Mouse (Mus musculus): Measurements from ENCODE around the gene Zmynd15.

The Zmynd15 gene

DNA sequence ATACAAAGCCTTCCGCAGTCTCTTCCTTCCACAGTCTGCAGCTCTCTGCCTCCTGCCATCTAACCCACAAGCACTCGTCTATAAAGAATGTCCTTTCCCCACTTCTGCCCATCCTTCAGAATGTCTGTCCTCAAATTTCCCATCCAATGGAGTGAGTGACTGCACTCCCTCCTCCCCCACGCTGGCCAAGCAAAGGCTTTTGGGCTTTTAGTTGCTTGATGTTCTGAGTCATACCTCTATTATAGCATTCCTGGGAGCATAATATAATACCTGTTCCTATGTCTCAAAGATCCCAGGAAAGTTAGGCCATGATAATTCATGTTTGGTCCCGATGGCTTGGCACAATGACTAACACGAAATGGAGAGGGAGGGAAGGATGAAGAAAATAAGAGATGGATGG lies 27.7 kb upstream of the Zmynd15 start:
- peaks cover 12% of the 10 kb centered on the region for H3K36me3 ChIP-seq (ENCODE audit: insufficient read depth, low read length)
- TF ChIP-seq NANOG (IDR thresholded peaks at IDR 0.05; ENCODE audit: borderline replicate concordance, low read length) = no peak
- TF ChIP-seq POU5F1 (IDR thresholded peaks at IDR 0.05; ENCODE audit: borderline replicate concordance, low read length) = no peak
- TF ChIP-seq CTCF (conservative IDR thresholded peaks at IDR 0.05; ENCODE audit: low read length) = no peak
- no peaks in the 10 kb centered on the region for H3K9me3 ChIP-seq (ENCODE audit: low read length)
- H3K4me1 ChIP-seq (replicated peaks; ENCODE audit: low read depth, low read length) = peaks cover 45% of the 10 kb centered on the region
- peak overlapping the region; percentile 95 for H3K4me3 ChIP-seq (replicated peaks; ENCODE audit: low read length)
- H3K27me3 ChIP-seq (ENCODE audit: insufficient read depth, low read length) = peaks cover 9% of the 10 kb centered on the region

GRCm38 (mm10) chr11:70432048-70432894 lies 27.0 kb upstream of the Zmynd15 start, which contains the start of gene Arrb2:
Gene Arrb2, plus strand, starts transcription at chr11:70432635.
- Histone ChIP-seq H3K4me1 (replicated peaks; ENCODE audit: low read depth, low read length) (peaks cover 45% of the 10 kb centered on the region), H3K9me3 (ENCODE audit: low read length) (no peaks in the 10 kb centered on the region), H3K27me3 (ENCODE audit: insufficient read depth, low read length) (peaks cover 9% of the 10 kb centered on the region), H3K36me3 (ENCODE audit: insufficient read depth, low read length) (peaks cover 19% of the 10 kb centered on the region), H3K4me3 (replicated peaks; ENCODE audit: low read length) (peak within 1 kb of the TSS; percentile 95)
- TF ChIP-seq CTCF (conservative IDR thresholded peaks at IDR 0.05; ENCODE audit: low read length) = 0 out of 2 replicates have a peak, but pooled peaks have one; percentile 3
- TF ChIP-seq POU5F1 (IDR thresholded peaks at IDR 0.05; ENCODE audit: borderline replicate concordance, low read length) = no peak
- TF ChIP-seq NANOG (IDR thresholded peaks at IDR 0.05; ENCODE audit: borderline replicate concordance, low read length) = no peak

GRCm38 (mm10) chr11:70432895-70433568 lies 26.2 kb upstream of the Zmynd15 start:
- peaks cover 9% of the 10 kb centered on the region for H3K27me3 ChIP-seq (ENCODE audit: insufficient read depth, low read length)
- H3K9me3 ChIP-seq (ENCODE audit: low read length) = no peaks in the 10 kb centered on the region
- peaks cover 26% of the 10 kb centered on the region for H3K36me3 ChIP-seq (ENCODE audit: insufficient read depth, low read length)
- H3K4me3 ChIP-seq (replicated peaks; ENCODE audit: low read length) = peak overlapping the region; percentile 95
- TF ChIP-seq POU5F1 (IDR thresholded peaks at IDR 0.05; ENCODE audit: borderline replicate concordance, low read length) = no peak
- no peak for TF ChIP-seq CTCF (conservative IDR thresholded peaks at IDR 0.05; ENCODE audit: low read length)
- no peak for TF ChIP-seq NANOG (IDR thresholded peaks at IDR 0.05; ENCODE audit: borderline replicate concordance, low read length)
- peaks cover 48% of the 10 kb centered on the region for H3K4me1 ChIP-seq (replicated peaks; ENCODE audit: low read depth, low read length)

DNA sequence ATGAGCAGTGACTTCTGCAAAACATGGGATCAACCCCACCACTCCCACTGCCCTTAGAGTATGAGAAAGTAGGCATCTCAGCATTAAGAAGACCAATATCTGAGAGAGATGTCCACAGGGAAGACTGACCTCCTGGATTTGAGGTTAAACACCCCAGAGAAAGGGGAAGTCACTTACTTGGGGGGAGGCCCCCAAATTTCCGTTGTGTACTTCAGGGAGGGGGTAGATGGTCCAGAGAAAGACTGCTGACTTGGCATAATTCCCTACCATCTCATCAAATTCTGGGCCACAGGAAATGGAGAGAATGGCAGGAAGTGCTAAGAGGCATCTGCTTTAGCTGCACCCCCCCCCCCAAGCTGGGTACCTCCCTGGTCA lies 25.7 kb upstream of the Zmynd15 start:
- Histone ChIP-seq H3K9me3 (ENCODE audit: low read length) (no peaks in the 10 kb centered on the region), H3K27me3 (ENCODE audit: insufficient read depth, low read length) (peaks cover 9% of the 10 kb centered on the region), H3K4me1 (replicated peaks; ENCODE audit: low read depth, low read length) (peaks cover 51% of the 10 kb centered on the region), H3K36me3 (ENCODE audit: insufficient read depth, low read length) (peaks cover 31% of the 10 kb centered on the region), H3K4me3 (replicated peaks; ENCODE audit: low read length) (peak overlapping the region; percentile 95)
- TF ChIP-seq NANOG (IDR thresholded peaks at IDR 0.05; ENCODE audit: borderline replicate concordance, low read length) (no peak), CTCF (conservative IDR thresholded peaks at IDR 0.05; ENCODE audit: low read length) (no peak), POU5F1 (IDR thresholded peaks at IDR 0.05; ENCODE audit: borderline replicate concordance, low read length) (no peak)

GRCm38 (mm10) chr11:70433951-70434350 lies 25.3 kb upstream of the Zmynd15 start:
- Histone ChIP-seq H3K36me3 (ENCODE audit: insufficient read depth, low read length) (peaks cover 35% of the 10 kb centered on the region), H3K27me3 (ENCODE audit: insufficient read depth, low read length) (peaks cover 9% of the 10 kb centered on the region), H3K4me1 (replicated peaks; ENCODE audit: low read depth, low read length) (peaks cover 52% of the 10 kb centered on the region), H3K4me3 (replicated peaks; ENCODE audit: low read length) (peak overlapping the region; percentile 95; the same call in 1 of the 2 replicates), H3K9me3 (ENCODE audit: low read length) (no peaks in the 10 kb centered on the region)
- TF ChIP-seq CTCF (conservative IDR thresholded peaks at IDR 0.05; ENCODE audit: low read length) (no peak), POU5F1 (IDR thresholded peaks at IDR 0.05; ENCODE audit: borderline replicate concordance, low read length) (no peak), NANOG (IDR thresholded peaks at IDR 0.05; ENCODE audit: borderline replicate concordance, low read length) (no peak)

- no peak for TF ChIP-seq NANOG (IDR thresholded peaks at IDR 0.05; ENCODE audit: borderline replicate concordance, low read length)
- no peak for TF ChIP-seq CTCF (conservative IDR thresholded peaks at IDR 0.05; ENCODE audit: low read length)
- TF ChIP-seq POU5F1 (IDR thresholded peaks at IDR 0.05; ENCODE audit: borderline replicate concordance, low read length) = no peak
- Histone ChIP-seq H3K36me3 (ENCODE audit: insufficient read depth, low read length) (peaks cover 50% of the 10 kb centered on the region), H3K9me3 (ENCODE audit: low read length) (no peaks in the 10 kb centered on the region)
These were observed 23.8 kb upstream of the Zmynd15 start for GRCm38 (mm10) chr11:70435476-70435875.

DNA sequence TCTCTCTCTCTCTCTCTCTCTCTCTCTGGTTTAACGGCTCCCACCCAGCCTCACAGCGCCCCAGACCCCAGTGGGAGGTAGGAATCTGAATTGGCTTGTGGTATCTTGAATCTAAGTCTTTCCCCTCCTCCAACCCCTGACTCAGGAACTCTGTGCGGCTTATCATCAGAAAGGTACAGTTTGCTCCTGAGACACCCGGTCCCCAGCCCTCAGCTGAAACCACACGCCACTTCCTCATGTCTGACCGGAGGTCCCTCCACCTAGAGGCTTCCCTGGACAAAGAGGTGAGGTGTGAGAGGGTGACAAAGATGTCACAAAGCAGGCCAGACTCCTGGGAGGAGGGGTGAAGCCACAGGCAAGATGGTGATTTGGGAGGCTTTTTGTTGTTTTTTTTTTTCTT lies 21.8 kb upstream of the Zmynd15 start:
- no peak overlapping the region for H3K4me3 ChIP-seq (replicated peaks; ENCODE audit: low read length)
- TF ChIP-seq CTCF (conservative IDR thresholded peaks at IDR 0.05; ENCODE audit: low read length) (no peak), NANOG (IDR thresholded peaks at IDR 0.05; ENCODE audit: borderline replicate concordance, low read length) (no peak), POU5F1 (IDR thresholded peaks at IDR 0.05; ENCODE audit: borderline replicate concordance, low read length) (no peak)
- peaks cover 9% of the 10 kb centered on the region for H3K27me3 ChIP-seq (ENCODE audit: insufficient read depth, low read length)
- peaks cover 68% of the 10 kb centered on the region for H3K36me3 ChIP-seq (ENCODE audit: insufficient read depth, low read length)
- no peaks in the 10 kb centered on the region for H3K9me3 ChIP-seq (ENCODE audit: low read length)
- peaks cover 49% of the 10 kb centered on the region for H3K4me1 ChIP-seq (replicated peaks; ENCODE audit: low read depth, low read length)

More at GRCm38 (mm10) chr11:70435476-70435875, 23.8 kb upstream of the Zmynd15 start:
- Histone ChIP-seq H3K27me3 (ENCODE audit: insufficient read depth, low read length) (peaks cover 9% of the 10 kb centered on the region), H3K4me1 (replicated peaks; ENCODE audit: low read depth, low read length) (peaks cover 62% of the 10 kb centered on the region), H3K4me3 (replicated peaks; ENCODE audit: low read length) (no peak overlapping the region)

DNA sequence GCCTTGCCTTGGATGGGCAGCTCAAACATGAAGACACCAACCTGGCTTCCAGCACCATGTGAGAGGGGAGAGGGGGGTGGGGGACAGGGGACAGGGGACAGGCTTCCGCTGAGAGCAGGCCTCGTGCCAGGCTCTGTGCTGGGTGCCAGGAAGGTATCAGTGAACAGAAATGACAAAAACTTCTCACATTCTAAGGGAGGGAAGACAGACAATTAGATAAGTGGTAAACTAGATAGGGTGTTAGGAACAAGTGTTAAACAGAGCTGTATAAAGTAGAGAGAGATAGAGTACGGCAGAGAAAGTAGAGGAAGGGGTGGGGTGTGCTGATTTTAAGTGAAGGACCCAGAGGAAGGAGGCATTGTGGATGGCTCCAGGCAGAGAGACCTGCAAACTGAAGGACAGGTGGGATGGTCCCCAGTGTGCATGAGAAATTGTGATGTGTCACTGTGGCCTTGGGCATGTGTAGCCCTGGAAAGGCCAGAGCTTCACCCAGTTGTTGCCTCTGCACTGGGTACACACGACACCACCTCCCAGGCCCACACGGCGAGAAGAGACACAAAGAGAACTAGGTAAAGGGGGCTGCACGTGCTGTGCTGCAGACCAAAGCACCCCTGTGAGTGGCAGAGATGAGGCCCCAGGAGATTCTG lies 20.4 kb upstream of the Zmynd15 start:
- Histone ChIP-seq H3K27me3 (ENCODE audit: insufficient read depth, low read length) (peaks cover 4% of the 10 kb centered on the region), H3K36me3 (ENCODE audit: insufficient read depth, low read length) (peaks cover 69% of the 10 kb centered on the region), H3K9me3 (ENCODE audit: low read length) (no peaks in the 10 kb centered on the region), H3K4me1 (replicated peaks; ENCODE audit: low read depth, low read length) (peaks cover 39% of the 10 kb centered on the region), H3K4me3 (replicated peaks; ENCODE audit: low read length) (no peak overlapping the region)
- TF ChIP-seq NANOG (IDR thresholded peaks at IDR 0.05; ENCODE audit: borderline replicate concordance, low read length) = no peak
